Mouse (Mus musculus) spleen, embryonic (tissue): Measurements from ENCODE around the gene Get4.

Source experiments
- CTCF ChIA-PET: fragments of 350-600 bp; sonication (Branson Sonifier 250); formaldehyde crosslinking; loops from one replicate; lab custom pipeline; 2022; lab: Charles Lee

Get4 gene

DNA sequence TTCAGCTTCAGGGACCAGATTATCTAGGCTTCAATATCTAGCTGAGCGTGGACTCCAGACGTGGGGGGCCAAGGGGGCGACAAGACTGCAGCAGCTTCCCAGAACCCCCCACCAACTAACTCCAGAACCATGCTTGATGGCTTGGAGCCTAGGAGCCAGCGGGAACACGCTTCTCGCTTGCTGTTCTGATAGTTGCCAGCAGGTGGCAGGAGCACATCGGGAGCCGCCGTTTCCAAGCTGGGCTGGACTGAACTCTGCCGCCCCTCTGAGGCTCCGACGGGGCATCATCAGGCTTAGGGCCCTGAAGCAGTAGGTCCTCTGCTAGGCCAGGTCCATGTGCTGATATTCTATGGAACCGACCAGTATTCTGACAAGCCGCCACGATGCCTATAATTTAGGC lies 30.1 kb downstream of the Get4 start:
- CTCF ChIA-PET = interaction anchor here (0.6 to 2.1 kb wide), 2 partner anchors 43 to 60 kb away, joined by 4 to 5 read pairs; partner anchors contain the start of gene Adap1

DNA sequence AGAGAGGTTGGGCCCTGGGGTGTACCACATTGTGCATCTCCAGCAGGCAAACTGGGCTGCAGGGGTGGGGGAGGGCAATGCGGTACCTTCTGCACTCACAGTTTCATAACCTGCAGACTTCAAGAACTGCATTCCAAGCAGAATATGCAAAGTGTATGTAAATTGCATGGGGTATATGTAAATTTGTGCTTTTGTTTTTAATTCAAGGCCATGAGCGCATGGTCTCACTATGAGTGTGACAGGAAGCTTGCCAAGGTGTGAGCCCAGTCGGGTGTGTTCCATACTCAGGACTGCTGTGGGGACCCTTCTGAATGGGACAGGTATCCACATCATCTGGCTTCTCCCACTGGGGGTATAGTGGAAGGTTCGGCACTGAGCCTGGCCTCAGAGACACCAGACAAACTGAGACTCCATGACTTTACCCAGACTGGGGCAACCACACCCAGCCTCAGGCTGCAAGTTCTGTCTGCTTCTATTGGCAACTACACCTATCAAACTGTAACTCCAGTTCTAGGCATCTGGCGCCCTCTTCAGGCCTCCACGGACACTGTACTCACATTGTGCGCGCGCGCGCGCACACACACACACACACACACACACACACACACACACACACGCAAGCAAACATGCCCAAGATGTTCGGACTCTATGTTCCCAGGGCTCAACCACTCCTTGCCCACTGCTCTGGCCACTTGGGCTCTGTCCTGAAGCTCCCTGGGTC lies 31.5 kb downstream of the Get4 start:
- CTCF ChIA-PET = interaction anchor here (0.7 to 2.1 kb wide), 3 partner anchors 11 to 42 kb away, joined by 4 to 8 read pairs (median 5); partner anchors contain the start of gene Adap1

DNA sequence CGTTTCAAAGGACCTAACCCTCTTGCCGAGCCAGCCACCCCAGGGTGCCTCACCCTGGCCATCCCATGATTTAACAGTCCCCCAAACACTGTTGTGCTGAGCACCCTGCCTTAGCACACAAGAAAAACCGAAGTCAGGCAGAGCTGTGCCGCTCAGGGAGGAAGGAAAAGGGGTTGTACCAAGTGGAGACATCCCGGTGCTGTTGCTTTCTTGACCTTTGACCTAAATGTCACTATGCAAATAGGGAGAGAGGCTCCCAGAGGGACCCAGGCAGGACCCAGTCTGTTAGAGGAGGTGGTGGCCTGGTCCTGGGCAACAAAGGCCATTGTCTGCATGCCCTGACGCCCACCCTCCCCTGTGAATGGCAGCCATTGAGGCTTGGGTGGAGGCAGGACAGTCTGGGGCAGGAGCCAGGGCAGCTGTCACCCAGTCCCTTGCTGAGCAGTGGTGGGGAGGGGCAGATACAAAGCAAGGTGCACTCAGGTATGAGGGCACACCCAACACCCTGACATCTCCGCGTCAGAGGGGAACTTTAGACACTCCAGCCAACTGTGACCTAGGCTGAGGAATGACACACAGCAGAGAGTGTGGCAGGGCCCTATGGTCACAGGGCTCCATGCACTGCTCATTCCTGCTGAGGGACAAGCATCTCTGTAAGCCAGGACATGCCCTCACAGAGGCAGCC lies 33.4 kb downstream of the Get4 start:
- CTCF ChIA-PET = interaction anchor here (1.5 kb wide), 1 partner anchor 16 kb away, joined by 3 read pairs; no protein-coding TSS in a partner anchor

DNA sequence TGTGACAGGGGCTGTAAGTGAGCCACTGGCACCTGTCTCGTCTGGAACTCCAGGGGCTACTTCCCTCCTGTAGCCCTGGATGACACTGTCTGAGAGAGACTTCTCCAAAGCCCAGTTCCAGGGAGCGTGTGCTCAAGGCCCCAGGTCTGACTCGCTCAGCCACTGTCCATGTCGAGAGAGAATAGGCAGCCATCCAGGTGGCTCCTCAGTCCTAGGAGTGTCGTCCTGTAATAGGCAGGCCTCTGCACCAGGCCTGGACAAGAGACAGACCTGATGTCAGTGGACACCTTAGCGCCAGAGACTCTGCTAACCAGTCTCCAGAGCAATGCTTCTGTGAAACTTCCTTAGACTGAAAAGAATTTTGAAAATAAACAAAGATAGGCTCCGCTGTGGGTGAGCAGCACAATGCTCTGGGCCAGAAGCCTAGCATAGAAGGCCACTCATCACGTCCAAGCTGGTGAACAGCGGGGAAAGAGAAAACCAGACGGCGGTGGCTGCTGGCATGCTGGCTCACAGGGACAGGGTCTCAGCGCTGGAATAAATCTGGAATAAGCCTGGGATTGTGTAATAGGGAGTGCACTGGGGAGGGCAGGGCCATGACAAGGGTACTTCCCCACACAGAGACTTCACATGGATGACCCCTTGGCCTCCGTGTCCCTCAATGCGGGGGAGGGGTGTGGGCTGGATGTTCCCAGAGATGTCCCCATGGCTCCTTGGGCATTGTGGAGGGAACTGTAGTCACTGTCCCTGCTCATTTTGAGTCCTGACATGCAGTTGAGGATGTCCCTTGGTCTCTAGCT lies 34.2 kb downstream of the Get4 start:
- CTCF ChIA-PET = no interaction called here

DNA sequence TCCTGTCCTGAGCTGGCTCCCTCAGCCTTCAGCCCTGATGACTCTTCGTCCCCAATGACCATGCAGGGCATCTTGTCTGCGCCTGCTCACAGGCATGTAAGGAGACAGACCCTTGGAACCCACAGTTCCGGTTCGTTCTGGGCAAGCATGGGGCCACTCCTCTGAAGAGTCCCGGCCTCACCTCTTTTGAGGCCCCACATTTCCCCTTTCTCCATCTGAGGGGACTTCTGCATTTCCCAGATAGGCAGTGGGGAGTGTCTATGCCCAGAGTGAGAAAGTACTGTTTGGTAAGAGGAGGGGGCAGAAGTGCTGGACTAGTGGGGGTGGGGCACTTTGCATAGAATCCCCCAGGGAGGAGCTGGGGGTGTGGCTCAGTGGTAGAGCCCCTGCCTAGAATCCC lies 35.0 kb downstream of the Get4 start:
- CTCF ChIA-PET = interaction anchor here (0.5 kb wide), 1 partner anchor 715 kb away, joined by 3 read pairs; no protein-coding TSS in a partner anchor

DNA sequence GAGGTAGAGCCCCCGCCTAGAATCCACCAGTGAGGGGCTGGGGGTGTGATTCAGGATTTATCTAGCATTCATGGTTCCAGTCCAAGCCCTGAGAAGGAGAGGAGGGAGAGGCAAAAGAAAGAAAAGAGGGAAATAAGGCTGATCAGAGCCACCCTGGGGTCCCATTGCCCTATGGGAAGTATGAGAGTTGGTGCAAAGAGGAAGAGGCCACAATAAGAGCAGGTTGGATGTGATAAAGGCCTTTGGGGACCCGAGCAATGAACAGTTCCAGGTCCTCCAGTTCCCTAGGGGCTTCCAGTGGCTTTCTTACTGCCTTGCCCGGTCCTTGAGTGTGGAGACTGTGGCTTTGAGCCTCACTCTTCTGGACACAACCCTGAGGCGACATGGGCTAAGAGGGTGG lies 35.7 kb downstream of the Get4 start:
- CTCF ChIA-PET = no interaction called here

DNA sequence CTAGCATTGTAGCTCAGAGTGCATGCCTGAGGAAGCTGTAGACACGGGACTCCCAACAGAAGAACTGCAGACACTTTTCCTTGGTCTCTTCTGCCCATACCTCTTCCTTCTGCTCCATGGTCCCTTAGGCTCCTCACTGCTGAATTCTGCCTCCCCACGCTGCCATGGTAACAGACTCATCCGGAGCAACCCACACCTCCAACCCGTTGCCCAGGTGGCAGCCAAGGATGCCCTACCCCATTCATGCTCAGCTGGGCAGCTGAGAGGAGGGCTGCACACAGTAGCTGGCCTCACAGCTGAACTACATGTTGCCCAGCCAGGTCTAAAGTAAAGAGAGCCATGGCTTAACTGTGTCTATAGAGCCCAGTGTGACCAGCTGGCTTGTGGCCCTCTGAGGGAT lies 36.5 kb downstream of the Get4 start:
- CTCF ChIA-PET = no interaction called here

DNA sequence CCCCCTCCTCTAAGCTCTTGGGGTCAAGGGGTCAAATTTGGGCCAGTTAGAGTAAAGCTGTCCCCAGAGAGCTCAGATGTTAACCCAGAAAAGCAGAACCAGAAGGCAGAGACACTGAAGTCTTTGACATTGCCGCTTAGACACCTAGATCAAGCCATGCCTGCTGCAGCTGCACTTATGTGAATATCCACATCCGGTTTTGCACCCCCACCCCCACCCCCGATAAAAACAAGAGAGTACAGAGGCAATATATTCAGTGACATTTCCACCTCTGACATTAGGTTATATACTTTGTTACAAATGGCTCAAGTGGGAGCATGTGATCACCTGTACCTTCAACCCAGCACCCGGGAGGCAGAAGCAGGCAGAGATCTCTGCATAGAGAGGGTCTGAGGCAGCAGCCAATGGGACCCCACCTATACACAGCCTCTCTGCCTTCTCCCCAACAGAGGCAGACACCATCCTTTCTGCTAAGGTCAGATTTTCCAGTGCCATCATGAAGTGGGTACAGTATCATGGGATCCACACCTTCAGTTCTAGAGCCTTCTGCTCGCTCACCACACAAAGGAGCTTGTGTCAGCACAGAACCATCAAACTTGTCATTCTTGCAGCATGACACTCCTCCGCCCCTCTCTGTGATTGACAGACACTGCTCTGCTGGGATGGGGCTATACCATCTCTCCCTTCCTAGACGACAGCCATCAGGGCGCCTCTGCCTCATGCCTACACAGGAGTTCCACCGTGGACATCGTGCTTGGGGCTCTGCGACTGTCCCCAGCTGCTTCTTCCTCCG lies 38.5 kb downstream of the Get4 start:
- CTCF ChIA-PET = interaction anchor here (0.7 kb wide), 1 partner anchor 242 kb away, joined by 5 read pairs; no protein-coding TSS in a partner anchor

DNA sequence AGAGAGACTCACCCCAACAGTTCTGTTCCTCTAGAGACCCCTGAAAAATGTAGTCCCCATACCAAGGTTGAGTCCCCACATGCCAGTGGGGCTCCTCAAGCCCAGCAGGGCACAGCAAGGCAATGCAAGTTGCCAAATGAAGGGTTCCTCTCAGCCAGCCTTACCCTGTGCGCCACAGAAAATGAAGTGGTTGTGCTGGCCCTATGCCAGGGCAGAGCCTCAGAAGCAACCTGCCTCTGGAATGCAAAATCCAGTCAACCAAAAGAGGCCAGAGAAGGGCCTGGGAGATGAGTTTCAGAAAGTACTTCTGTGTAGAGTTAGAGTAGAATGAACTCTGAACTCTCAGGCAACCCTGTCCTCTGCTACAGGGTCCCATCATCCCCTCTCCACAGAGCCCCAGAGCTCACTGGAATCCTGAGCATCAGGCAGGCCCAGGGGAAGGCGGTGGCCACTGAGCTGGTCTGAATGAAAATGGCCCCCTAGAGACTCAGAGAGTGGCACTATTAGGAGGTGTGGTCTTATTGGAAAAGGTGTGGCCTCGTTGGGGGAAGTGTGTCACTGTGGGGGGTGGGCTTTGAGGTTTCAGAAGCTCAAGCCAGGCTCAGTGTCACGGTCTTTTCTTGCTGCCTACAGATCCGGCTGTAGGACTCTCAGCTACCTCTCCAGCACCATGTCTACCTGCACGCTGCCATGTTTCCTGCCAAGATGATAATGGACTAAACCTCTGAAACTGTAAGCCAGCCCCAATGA lies 39.9 kb downstream of the Get4 start:
- CTCF ChIA-PET = interaction anchor here (1.5 kb wide), 1 partner anchor 33 kb away, joined by 3 read pairs; the partner anchor contains the start of gene Adap1

DNA sequence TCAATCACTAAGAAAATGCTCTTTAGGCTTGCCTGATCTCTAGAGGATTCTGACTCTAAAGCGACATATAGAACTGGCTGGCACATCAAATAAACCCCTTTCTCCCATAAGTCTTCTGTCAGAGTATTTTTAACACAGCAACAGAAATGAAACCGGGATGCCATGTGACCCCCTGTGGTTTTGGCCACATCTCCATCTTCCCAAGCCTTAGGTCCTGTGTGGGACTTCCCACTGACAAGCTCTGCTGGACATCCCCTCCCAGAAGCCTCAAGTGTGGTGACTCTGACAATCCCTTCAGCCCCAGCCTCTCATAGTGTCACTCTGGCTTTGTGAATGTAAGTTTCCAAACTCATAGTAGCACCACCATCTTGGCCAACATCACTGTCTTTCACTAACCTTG lies 42.0 kb downstream of the Get4 start:
- CTCF ChIA-PET = interaction anchor here (0.5 kb wide), 1 partner anchor 10 kb away, joined by 8 read pairs; no protein-coding TSS in a partner anchor

DNA sequence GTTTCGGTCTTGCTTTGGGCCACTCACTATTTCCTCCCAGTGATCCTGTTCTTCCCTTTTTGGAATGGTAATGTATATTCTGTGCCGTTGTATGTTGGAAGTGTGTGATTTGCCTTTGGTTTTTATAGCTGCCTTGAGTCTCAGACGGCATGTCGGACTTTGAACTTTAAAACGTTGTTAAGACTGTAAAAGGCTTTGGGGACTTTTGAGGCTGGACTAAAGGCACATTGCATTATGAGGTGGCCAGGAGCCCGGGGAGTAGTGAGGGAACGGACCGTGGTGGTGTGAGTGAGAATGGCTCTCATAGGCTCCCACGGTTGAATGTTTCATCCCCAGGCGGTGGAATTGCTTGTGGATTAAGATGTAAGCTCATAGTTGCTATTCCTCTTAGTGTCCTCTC lies 45.0 kb downstream of the Get4 start:
- CTCF ChIA-PET = interaction anchor here (0.8 kb wide), 1 partner anchor 10 kb away, joined by 3 read pairs; no protein-coding TSS in a partner anchor

DNA sequence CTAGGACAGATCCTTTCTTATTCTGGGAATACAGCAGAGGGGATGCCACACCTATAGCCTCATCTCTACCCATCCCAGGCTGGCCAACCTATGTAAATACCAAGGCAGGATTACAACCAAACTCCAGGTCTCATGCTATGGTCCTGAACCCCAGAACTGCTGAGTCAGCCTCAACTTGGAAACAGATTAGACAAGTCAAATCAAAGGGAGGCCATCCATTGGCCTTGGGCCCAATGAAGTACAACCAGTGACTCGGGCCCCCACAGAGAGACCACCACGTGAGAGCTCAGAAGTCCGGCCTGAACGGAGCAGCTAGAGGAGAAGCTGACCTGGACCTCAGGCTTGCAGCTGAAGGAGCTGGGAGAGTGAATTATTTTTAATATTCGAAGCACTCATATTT lies 45.6 kb downstream of the Get4 start:
- CTCF ChIA-PET = interaction anchor here (1.0 kb wide), 1 partner anchor 28 kb away, joined by 4 read pairs; the partner anchor contains the start of gene Adap1

DNA sequence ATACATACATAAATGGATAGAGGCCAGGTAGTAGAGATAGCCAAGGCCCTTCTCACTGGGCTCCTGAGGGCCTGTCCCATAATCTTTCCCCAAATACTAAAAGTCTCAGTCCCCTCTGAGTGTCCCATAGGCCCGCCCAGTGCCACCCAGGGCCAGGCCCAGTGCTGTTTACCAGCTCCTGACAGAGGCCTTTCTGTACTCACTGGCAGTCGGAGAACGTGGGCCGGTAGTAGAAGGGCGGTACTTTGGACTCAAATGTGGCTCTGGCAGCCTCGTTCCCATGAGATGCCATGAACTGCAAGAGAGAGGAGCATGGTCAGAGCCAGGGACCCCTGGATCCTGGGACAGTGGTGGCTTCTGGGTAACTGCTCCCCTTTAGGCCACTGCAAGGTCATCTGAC lies 50.0 kb downstream of the Get4 start:
- CTCF ChIA-PET = interaction anchor here (0.7 to 1.0 kb wide), 2 partner anchors 17 to 198 kb away, joined by 3 read pairs; no protein-coding TSS in a partner anchor

DNA sequence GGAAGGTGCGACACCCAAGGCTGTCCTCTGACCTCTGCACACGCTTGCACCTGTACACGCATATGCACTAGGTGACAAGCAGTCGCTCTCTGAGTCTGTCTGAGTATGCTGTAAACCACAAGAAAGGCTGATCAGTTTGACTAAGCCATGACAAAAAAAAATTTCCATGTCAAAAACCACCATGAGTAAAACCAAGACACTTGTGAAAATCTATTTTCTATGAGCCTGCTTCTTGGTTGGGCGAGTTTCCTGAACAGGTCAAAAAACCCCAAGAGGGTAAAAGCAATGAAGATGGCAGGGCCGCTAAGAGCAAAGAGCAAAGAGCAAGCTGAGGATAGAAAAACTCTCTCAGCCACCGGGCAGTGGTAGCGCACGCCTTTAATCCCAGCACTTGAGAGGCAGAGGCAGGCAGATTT lies 51.5 kb downstream of the Get4 start:
- CTCF ChIA-PET = interaction anchor here (0.5 to 0.7 kb wide), 2 partner anchors 50 to 580 kb away, joined by 3 to 5 read pairs; no protein-coding TSS in a partner anchor

DNA sequence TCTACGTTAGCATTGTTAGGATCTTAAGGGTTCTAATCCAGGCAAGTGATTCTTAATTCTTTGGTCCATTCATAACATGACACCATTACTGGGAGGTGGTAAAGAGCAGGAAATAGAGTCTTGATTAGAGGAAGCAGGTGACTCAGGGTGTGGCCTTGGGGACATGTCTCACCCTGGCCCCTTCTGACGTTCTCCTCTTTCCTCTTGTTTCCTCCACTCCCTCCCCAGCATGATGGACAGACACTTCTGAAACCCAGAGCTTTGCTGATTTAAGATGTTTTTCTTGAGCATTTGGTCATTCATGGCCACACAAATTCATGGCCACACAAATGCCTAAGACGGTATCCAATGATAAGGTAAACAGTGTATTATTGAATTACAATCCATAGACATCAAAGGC lies 57.8 kb downstream of the Get4 start:
- CTCF ChIA-PET = no interaction called here

DNA sequence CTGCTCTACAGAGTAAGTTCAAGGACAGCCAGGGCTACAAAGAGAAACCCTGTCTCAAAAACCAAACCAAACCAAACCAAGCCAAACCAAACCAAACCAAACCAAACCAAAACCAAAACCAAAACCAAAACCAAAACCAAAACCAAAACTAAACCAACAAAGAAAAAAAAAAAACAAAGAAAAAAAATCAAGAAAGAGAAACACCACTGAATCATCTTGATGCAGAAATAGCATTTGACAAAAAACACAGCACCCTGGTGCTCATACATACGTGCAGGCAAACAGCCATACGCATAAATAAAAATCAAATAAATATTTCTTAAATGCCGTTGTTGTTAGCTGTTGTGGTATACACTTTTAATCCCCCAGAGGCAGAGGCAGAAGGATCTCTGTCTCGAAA lies 58.4 kb downstream of the Get4 start:
- CTCF ChIA-PET = no interaction called here

DNA sequence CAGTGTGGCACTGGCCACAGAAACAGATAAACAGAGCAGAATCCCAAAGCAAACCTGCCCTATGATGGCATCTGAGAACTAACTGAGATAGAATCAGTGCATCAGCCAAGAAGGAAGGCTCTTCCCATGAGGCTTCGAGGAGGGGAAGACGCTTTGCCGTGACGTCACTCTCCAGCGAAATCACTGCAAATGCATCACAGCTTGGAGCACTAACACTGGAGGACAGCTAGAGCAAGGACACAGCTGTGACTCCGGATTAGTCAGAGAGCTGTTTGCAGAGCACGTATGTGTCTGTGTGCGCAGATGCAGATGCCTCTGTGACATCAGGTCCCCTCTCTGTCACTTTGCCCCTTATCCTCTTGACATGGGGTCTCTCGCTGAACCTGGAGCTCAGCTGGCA lies 59.7 kb downstream of the Get4 start:
- CTCF ChIA-PET = no interaction called here

DNA sequence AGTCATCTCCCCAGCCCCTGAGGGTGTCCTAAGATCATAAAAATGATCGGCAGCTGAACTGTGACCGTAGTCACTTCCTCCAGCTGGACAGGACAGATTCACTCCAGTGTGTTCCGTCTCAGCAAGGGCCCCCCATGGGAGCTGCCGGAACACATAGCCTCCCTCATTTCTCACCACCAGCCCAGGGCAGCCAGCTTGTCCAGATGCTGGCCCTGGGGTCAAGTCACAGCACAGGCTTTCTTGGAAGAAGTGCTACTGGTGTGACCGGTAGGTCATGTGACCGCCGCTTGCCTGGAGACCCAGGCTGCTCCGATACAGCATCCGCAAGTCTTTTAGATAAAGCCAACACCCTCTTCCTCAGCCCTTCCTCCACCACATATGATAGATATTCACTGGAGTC lies 61.4 kb downstream of the Get4 start:
- CTCF ChIA-PET = no interaction called here

DNA sequence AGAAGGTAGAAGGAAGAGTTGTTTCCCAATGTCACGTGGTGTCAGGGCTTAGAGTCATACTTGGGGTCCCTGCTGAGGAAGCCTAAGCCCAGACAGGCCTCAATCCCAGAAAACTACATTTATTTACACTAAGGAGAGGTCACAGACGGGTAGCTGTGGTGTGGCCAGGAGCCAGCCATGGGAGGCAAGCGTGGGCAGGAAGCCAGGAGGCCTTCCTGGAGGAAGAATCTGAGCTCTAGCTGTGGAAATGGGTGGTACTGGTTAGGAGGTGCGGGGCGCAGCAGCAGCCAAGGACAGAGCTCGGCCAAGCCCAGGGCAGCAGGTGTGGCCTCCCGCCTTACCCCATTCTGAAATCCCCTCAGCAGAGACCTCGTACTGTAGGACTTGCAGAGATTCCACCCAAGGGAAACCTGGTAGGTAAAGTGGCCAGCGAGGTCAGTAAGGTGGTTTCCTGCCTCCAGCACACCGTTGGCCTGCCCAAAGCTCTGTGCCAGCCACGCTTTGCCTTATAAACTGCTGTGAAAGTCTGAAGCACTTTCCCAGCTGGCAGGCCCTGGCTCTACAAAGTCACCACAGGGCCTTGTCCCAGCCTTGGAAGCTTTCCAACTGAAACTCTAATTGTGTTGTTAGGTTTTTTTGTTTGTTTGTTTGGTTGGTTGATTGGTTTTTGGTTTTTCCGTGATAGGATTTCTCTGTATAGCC lies 63.0 kb downstream of the Get4 start:
- CTCF ChIA-PET = no interaction called here
